Mouse (Mus musculus) myocyte (in vitro differentiated cells): ENCODE measurements around the gene Apoo. TPM values are rescaled to one million over a fixed set of nuclear protein-coding genes. Genes with fewer than 3 reads are reported as not detected.

Source experiments
- H3K27me3 ChIP-seq: one replicate; pipeline ENCODE4 v1.6.1; 2011; ENCODE audit not compliant: control insufficient read depth, insufficient read depth, insufficient read length
- H3K36me3 ChIP-seq: one replicate; pipeline ENCODE4 v1.6.1; 2011; ENCODE audit not compliant: control insufficient read depth, insufficient read depth
- H3K4me2 ChIP-seq: one replicate; pipeline ENCODE4 v1.6.1; 2011; ENCODE audit warnings: low read depth, control low read depth
- H3K4me3 ChIP-seq: one replicate; pipeline ENCODE4 v1.5.1; 2011; ENCODE audit warnings: mild to moderate bottlenecking, control low read depth, moderate library complexity
- H3K79me2 ChIP-seq: one replicate; pipeline ENCODE4 v1.6.1; 2011; ENCODE audit not compliant: control insufficient read depth, insufficient read depth
- H3ac ChIP-seq: one replicate; pipeline ENCODE4 v1.6.1; 2011; ENCODE audit not compliant: control insufficient read depth, insufficient read length
- CEBPB ChIP-seq: IDR thresholded peaks from 2 replicates; pipeline ENCODE4 v1.6.1; 2011; ENCODE audit warnings: mild to moderate bottlenecking, moderate library complexity; ENCODE audit not compliant: poor library complexity, insufficient read depth, severe bottlenecking
- E2F4 ChIP-seq: IDR thresholded peaks from one replicate; pipeline ENCODE4 v1.6.1; 2011; ENCODE audit warnings: mild to moderate bottlenecking, control low read depth, moderate library complexity; ENCODE audit not compliant: insufficient read depth
- MAX ChIP-seq: IDR thresholded peaks from one replicate; pipeline ENCODE4 v1.6.1; 2011; ENCODE audit warnings: low read depth, mild to moderate bottlenecking, control low read depth
- MYOD1 ChIP-seq, 3 experiments: IDR thresholded peaks; one replicate each; pipeline ENCODE4 v1.6.1; 2011; ENCODE audit warnings: control low read depth in 2 of 3, low read depth in 2 of 3, mild to moderate bottlenecking in 2 of 3, moderate library complexity in 1 of 3; ENCODE audit not compliant: insufficient read length in 2 of 3, control insufficient read depth in 1 of 3
- MYOG ChIP-seq, 3 experiments: IDR thresholded peaks; one replicate each; pipeline ENCODE4 v1.6.1; 2011; ENCODE audit warnings: control low read depth in 2 of 3, low read depth in 2 of 3, mild to moderate bottlenecking in 2 of 3; ENCODE audit not compliant: insufficient read length in 2 of 3, control insufficient read depth in 1 of 3, insufficient read depth in 1 of 3
- POLR2A ChIP-seq: IDR thresholded peaks from one replicate; pipeline ENCODE4 v1.6.1; 2011; ENCODE audit warnings: low read depth, mild to moderate bottlenecking, control low read depth, moderate library complexity; ENCODE audit not compliant: insufficient read length
- POLR2AphosphoS2 ChIP-seq: IDR thresholded peaks from one replicate; pipeline ENCODE4 v1.6.1; 2011; ENCODE audit warnings: low read depth, control low read depth; ENCODE audit not compliant: insufficient read length
- REST ChIP-seq: IDR thresholded peaks from one replicate; pipeline ENCODE4 v1.6.1; 2011; ENCODE audit warnings: mild to moderate bottlenecking, control low read depth, moderate library complexity; ENCODE audit not compliant: insufficient read depth, insufficient read length
- SRF ChIP-seq: IDR thresholded peaks from one replicate; pipeline ENCODE4 v1.6.1; 2011; ENCODE audit warnings: low read depth; ENCODE audit not compliant: control insufficient read depth, insufficient read length
- TCF12 ChIP-seq: IDR thresholded peaks from one replicate; pipeline ENCODE4 v1.6.1; 2011; ENCODE audit warnings: mild to moderate bottlenecking, control low read depth; ENCODE audit not compliant: poor library complexity, insufficient read depth, severe bottlenecking
- TCF3 ChIP-seq: IDR thresholded peaks from one replicate; pipeline ENCODE4 v1.6.1; 2011; ENCODE audit warnings: low read depth, control low read depth; ENCODE audit not compliant: insufficient read length
- USF1 ChIP-seq: IDR thresholded peaks from one replicate; pipeline ENCODE4 v1.6.1; 2011; ENCODE audit warnings: low read depth, mild to moderate bottlenecking, control low read depth, moderate library complexity
- polyA plus RNA-seq: library from polyadenylated mRNA; unstranded; fragments of >200 nt; fragmentation: generic; extraction: Trizol; gene quantifications from one replicate; pipeline ENCODE4 v1.2.1, GENCODE M21; 2012; ENCODE audit warnings: missing spikeins

Gene Apoo
- polyA plus RNA-seq, 1 experiment, result 45.9 TPM

- Histone ChIP-seq H3K4me3 (no peak overlapping the region), H3ac (no peak overlapping the region), H3K4me2 (peak overlapping the region; percentile 73), H3K27me3 (peaks cover 9% of the 10 kb centered on the region), H3K36me3 (no peaks in the 10 kb centered on the region), H3K79me2 (peaks cover 10% of the 10 kb centered on the region)
- no peak for TF ChIP-seq TCF3
- no peak for TF ChIP-seq SRF
- TF ChIP-seq E2F4, result no peak
- TF ChIP-seq TCF12, result no peak
- no peak for TF ChIP-seq MYOD1 (IDR thresholded peaks at IDR 0.05; ENCODE audit: control insufficient read depth in 1 of 3, insufficient read length in 2 of 3, low read depth in 2 of 3)
- TF ChIP-seq USF1, result no peak
- TF ChIP-seq MYOG (IDR thresholded peaks at IDR 0.05; ENCODE audit: control insufficient read depth in 1 of 3, insufficient read depth in 1 of 3, insufficient read length in 2 of 3, low read depth in 2 of 3), result no peak
- TF ChIP-seq CEBPB, result no peak
- TF ChIP-seq MAX, result no peak
- no peak for TF ChIP-seq POLR2AphosphoS2
Measured at GRCm38 (mm10) chrX:94366029-94366428, 888 bp upstream of the Apoo start.

- Histone ChIP-seq H3K27me3 (peaks cover 9% of the 10 kb centered on the region), H3K4me2 (peak overlapping the region; percentile 42), H3K36me3 (no peaks in the 10 kb centered on the region), H3K79me2 (peaks cover 12% of the 10 kb centered on the region), H3K4me3 (peak overlapping the region; percentile 45), H3ac (no peak overlapping the region)
- TF ChIP-seq REST (no peak), TCF3 (no peak), USF1 (no peak), POLR2AphosphoS2 (no peak), CEBPB (no peak), MYOG (IDR thresholded peaks at IDR 0.05; ENCODE audit: control insufficient read depth in 1 of 3, insufficient read depth in 1 of 3, insufficient read length in 2 of 3, low read depth in 2 of 3) (no peak), POLR2A (no peak), TCF12 (no peak), MYOD1 (IDR thresholded peaks at IDR 0.05; ENCODE audit: control insufficient read depth in 1 of 3, insufficient read length in 2 of 3, low read depth in 2 of 3) (no peak), SRF (no peak), MAX (no peak), E2F4 (no peak)
Measured at GRCm38 (mm10) chrX:94367248-94367647, 331 bp downstream of the Apoo start.

- Histone ChIP-seq H3K36me3 (no peaks in the 10 kb centered on the region), H3K79me2 (no peaks in the 10 kb centered on the region), H3K4me2 (no peak overlapping the region), H3ac (no peak overlapping the region), H3K4me3 (no peak overlapping the region), H3K27me3 (no peaks in the 10 kb centered on the region)
- no peak for TF ChIP-seq REST
- TF ChIP-seq TCF12, result no peak
Measured at GRCm38 (mm10) chrX:94378734-94379133, 11.8 kb downstream of the Apoo start.

DNA sequence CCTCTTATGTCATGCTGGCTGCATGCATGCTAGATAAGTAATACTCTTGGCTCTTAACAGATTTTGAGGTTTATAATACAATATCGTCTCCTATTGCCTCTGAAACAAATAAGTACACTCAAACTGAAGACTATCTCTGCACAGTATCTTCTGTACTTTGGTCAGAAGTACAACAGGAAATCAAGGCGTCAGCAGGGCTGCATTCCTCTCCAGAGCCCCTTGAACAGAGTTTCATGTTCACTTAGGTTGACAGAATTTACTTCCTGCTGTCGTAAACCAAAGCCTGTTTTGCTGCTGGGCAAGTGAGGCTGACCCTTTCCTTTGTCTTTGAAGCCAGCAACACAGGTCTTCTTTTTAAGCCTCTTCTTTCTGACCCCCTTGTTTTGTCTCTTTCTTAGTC is 42.1 kb downstream of the Apoo start:
- no peaks in the 10 kb centered on the region for H3K27me3 ChIP-seq
- no peak overlapping the region for H3K4me2 ChIP-seq
- H3ac ChIP-seq, result no peak overlapping the region
- no peaks in the 10 kb centered on the region for H3K79me2 ChIP-seq
- H3K4me3 ChIP-seq, result no peak overlapping the region
- TF ChIP-seq REST, result no peak
- no peaks in the 10 kb centered on the region for H3K36me3 ChIP-seq

DNA sequence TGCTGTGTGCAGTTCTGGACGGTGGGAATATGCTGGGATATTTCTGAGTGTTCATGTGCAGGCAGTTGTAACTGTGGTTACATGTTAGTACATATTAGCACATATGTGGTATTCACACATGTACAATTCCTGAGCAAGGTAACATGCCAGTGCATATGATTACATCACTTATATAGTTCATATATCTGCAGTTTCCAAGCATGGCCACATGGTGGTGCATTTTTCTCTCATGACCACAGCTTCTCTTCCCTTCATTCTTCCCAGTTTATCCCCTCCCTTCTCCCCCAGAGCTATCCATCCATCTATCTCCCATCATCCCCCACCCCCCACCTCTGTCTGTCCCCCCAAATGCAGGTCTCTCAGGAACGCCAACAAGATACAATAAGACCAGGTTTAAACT is 53.3 kb downstream of the Apoo start:
- Histone ChIP-seq H3K4me3 (no peak overlapping the region), H3K4me2 (no peak overlapping the region), H3K36me3 (peaks cover 4% of the 10 kb centered on the region), H3ac (no peak overlapping the region), H3K27me3 (no peaks in the 10 kb centered on the region), H3K79me2 (no peaks in the 10 kb centered on the region)
- TF ChIP-seq TCF12, result no peak
- TF ChIP-seq REST, result no peak
- TF ChIP-seq CEBPB, result no peak
- no peak for TF ChIP-seq E2F4
